Mouse (Mus musculus): ENCODE results near the gene Ret.

DNA sequence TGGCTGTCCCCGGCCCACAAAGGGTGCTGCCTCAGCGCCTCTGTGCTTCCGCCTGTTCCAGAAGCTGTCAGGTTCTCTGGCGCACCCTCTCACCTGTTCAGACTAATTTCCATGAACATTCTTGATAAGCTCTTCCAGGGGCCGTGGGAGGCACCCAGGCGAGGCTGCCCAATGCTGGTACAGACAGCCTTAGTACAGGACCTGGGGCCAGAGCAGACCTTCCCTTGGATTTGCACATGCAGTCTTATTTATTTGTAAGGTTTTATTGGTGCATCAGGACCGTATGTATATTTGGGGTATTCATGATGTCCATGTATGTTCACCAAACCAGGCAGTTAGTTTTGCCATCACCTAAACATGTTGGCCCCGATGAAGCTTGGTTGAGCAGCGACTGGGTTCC, 18.2 kb upstream of the Ret start:
- TF ChIP-seq CTCF (IDR thresholded peaks at IDR 0.05; ENCODE audit: borderline replicate concordance, control insufficient read depth, extremely low read depth, insufficient read depth, low read length, poor library complexity) (no peak), POLR2A (IDR thresholded peaks at IDR 0.05; ENCODE audit: control insufficient read depth, extremely low read depth, insufficient read depth, low read length, poor library complexity) (no peak)
